Mouse (Mus musculus): ENCODE results near the gene Spry1. TPM values are rescaled to one million over a fixed set of nuclear protein-coding genes. Genes with fewer than 3 reads are reported as not detected.
"Not testable (repeated sequence)": the region's sequence is repeated elsewhere in the genome, so short reads cannot be mapped to it uniquely, and the experiment has no call there.

Gene Spry1
- polyA plus RNA-seq (2015; fragmentation: Nextera tagmentation; extraction: Ambion mirVana): 12.8 and 13.5 TPM in 2 replicates

- Histone ChIP-seq H3K36me3 (ENCODE audit: control insufficient read depth, insufficient read depth, low read length) (peaks cover 10% of the 10 kb centered on the region), H3K9me3 (replicated peaks; ENCODE audit: control insufficient read depth, low read length) (no peaks in the 10 kb centered on the region), H3K4me3 (replicated peaks; ENCODE audit: low read length) (peak within 1 kb of the TSS; percentile 94), H3K4me1 (ENCODE audit: control insufficient read depth, insufficient read depth, low read length) (peaks cover 27% of the 10 kb centered on the region), H3K27ac (ENCODE audit: low read length) (peak within 1 kb of the TSS; percentile 96), H3K27me3 (ENCODE audit: control insufficient read depth, insufficient read depth, low read length) (no peaks in the 10 kb centered on the region), H3K4me2 (ENCODE audit: low read depth, low read length) (peak within 1 kb of the TSS; percentile 74), H3K9ac (ENCODE audit: low read length) (peak within 1 kb of the TSS; percentile 97)
- ATAC-seq (ENCODE audit: insufficient read depth, low FRiP score): peak; percentile 84
- WGBS: under 1% methylated on average over 38 of the region's 38 CpGs
These were observed at the start of gene Spry1 for GRCm38 (mm10) chr3:37639690-37640089. Spry1 (plus strand) TSS chr3:37639947.

- no peak for ATAC-seq (ENCODE audit: insufficient read depth, low FRiP score)
- no peaks in the 10 kb centered on the region for H3K27me3 ChIP-seq (ENCODE audit: control insufficient read depth, insufficient read depth, low read length)
- peaks cover 11% of the 10 kb centered on the region for H3K4me1 ChIP-seq (ENCODE audit: control insufficient read depth, insufficient read depth, low read length)
- no peak overlapping the region for H3K4me2 ChIP-seq (ENCODE audit: low read depth, low read length)
- no peak overlapping the region for H3K27ac ChIP-seq (ENCODE audit: low read length)
- H3K4me3 ChIP-seq (replicated peaks; ENCODE audit: low read length): no peak overlapping the region
- H3K9ac ChIP-seq (ENCODE audit: low read length): no peak overlapping the region
- H3K9me3 ChIP-seq (replicated peaks; ENCODE audit: control insufficient read depth, low read length): no peaks in the 10 kb centered on the region
- no peaks in the 10 kb centered on the region for H3K36me3 ChIP-seq (ENCODE audit: control insufficient read depth, insufficient read depth, low read length)
- 62% methylated on average over 10 of the region's 10 CpGs for WGBS
These were observed 44.0 kb upstream of the Spry1 start for GRCm38 (mm10) chr3:37595721-37596120.

DNA sequence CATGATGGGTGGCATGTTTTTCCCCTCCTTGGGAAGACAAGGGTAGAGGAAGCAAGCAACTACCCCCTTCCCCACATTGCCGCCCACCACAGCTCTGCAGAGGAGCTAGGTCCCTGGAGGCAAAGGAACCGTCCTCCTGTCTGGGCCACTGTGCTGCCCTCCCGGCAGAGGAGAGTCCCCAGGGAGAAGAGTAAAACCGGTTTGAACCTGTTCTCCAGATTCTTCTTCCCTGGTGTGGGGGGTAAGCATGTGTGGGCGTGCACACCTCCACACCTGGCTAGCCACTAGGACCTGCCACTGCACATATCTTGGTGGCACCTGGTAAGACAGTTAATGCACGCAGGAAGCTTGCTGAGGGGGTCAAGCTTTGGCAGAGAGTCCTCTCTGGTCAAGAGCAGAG is 43.2 kb upstream of the Spry1 start:
- no peaks in the 10 kb centered on the region for H3K36me3 ChIP-seq (ENCODE audit: control insufficient read depth, insufficient read depth, low read length)
- H3K4me2 ChIP-seq (ENCODE audit: low read depth, low read length): no peak overlapping the region
- peak overlapping the region; percentile 62 for H3K27ac ChIP-seq (ENCODE audit: low read length)
- 55% methylated on average over 6 of the region's 6 CpGs for WGBS
- H3K4me1 ChIP-seq (ENCODE audit: control insufficient read depth, insufficient read depth, low read length): peaks cover 11% of the 10 kb centered on the region
- H3K27me3 ChIP-seq (ENCODE audit: control insufficient read depth, insufficient read depth, low read length): no peaks in the 10 kb centered on the region
- no peak overlapping the region for H3K9ac ChIP-seq (ENCODE audit: low read length)
- no peaks in the 10 kb centered on the region for H3K9me3 ChIP-seq (replicated peaks; ENCODE audit: control insufficient read depth, low read length)
- no peak overlapping the region for H3K4me3 ChIP-seq (replicated peaks; ENCODE audit: low read length)
- ATAC-seq (ENCODE audit: insufficient read depth, low FRiP score): no peak

DNA sequence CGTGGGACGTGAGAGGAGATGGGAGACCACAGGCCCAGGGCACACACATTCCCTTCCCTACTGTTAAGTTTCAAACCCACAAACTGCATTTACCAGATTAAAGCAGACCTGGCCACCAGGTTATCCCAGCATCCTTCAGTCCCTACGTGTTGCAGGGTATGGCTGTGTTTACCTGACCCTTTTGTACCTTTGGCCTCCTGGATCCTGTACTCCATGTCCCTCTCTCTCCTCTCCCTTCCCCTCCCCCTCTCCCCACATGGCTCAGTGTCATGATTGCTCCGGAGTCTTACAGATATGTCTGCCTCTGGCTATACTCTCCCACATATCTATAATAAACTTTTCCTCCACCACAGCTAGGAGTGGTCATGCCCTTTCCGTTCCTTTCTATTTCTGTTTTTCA is 42.5 kb upstream of the Spry1 start:
- Histone ChIP-seq H3K9ac (ENCODE audit: low read length) (no peak overlapping the region), H3K4me3 (replicated peaks; ENCODE audit: low read length) (no peak overlapping the region), H3K9me3 (replicated peaks; ENCODE audit: control insufficient read depth, low read length) (no peaks in the 10 kb centered on the region), H3K27ac (ENCODE audit: low read length) (no peak overlapping the region), H3K36me3 (ENCODE audit: control insufficient read depth, insufficient read depth, low read length) (no peaks in the 10 kb centered on the region), H3K27me3 (ENCODE audit: control insufficient read depth, insufficient read depth, low read length) (no peaks in the 10 kb centered on the region), H3K4me1 (ENCODE audit: control insufficient read depth, insufficient read depth, low read length) (peaks cover 11% of the 10 kb centered on the region), H3K4me2 (ENCODE audit: low read depth, low read length) (no peak overlapping the region)
- no peak for ATAC-seq (ENCODE audit: insufficient read depth, low FRiP score)
- 54% methylated on average over 5 of the region's 5 CpGs for WGBS

- not testable (repeated sequence) for ATAC-seq (ENCODE audit: insufficient read depth, low FRiP score); H3K27me3 ChIP-seq (ENCODE audit: control insufficient read depth, insufficient read depth, low read length); H3K9ac ChIP-seq (ENCODE audit: low read length); H3K4me3 ChIP-seq (replicated peaks; ENCODE audit: low read length); H3K9me3 ChIP-seq (replicated peaks; ENCODE audit: control insufficient read depth, low read length); H3K27ac ChIP-seq (ENCODE audit: low read length); H3K4me2 ChIP-seq (ENCODE audit: low read depth, low read length); H3K36me3 ChIP-seq (ENCODE audit: control insufficient read depth, insufficient read depth, low read length)
- whole genome bisulfite sequencing: 90% methylated on average over 14 of the region's 14 CpGs
- H3K4me1 ChIP-seq (ENCODE audit: control insufficient read depth, insufficient read depth, low read length): peaks cover 11% of the 10 kb centered on the region
These were observed 40.1 kb upstream of the Spry1 start for GRCm38 (mm10) chr3:37599641-37600040.

GRCm38 (mm10) chr3:37602356-37602755 is 37.4 kb upstream of the Spry1 start:
- Histone ChIP-seq H3K4me3 (replicated peaks; ENCODE audit: low read length) (no peak overlapping the region), H3K27me3 (ENCODE audit: control insufficient read depth, insufficient read depth, low read length) (no peaks in the 10 kb centered on the region), H3K4me2 (ENCODE audit: low read depth, low read length) (no peak overlapping the region), H3K4me1 (ENCODE audit: control insufficient read depth, insufficient read depth, low read length) (0 out of 2 replicates have a peak, but pooled peaks cover 7% of the 10 kb centered on the region), H3K27ac (ENCODE audit: low read length) (no peak overlapping the region), H3K9me3 (replicated peaks; ENCODE audit: control insufficient read depth, low read length) (no peaks in the 10 kb centered on the region; the same call in 1 of the 2 replicates), H3K36me3 (ENCODE audit: control insufficient read depth, insufficient read depth, low read length) (no peaks in the 10 kb centered on the region), H3K9ac (ENCODE audit: low read length) (no peak overlapping the region)
- no peak for ATAC-seq (ENCODE audit: insufficient read depth, low FRiP score)
- 95% methylated on average over 9 of the region's 9 CpGs for WGBS

DNA sequence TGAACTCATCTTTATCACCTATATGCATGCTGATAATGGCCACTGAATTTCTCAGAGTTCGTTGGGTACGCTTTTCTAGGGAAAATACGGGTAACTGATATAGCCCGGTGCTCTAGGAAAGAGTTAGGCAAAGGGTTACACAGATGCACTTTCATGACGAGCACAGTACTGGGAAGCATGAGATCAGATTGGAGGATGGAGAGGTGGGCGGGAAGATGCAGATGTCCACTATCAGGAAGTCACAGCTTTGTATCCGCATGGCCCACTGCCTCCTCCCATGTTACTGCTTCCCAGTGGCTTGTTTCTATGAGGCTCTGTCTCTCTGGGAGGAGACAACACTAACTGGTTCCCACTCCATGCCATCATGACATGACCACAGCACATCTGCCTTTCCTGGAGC is 36.9 kb upstream of the Spry1 start:
- Histone ChIP-seq H3K4me2 (ENCODE audit: low read depth, low read length) (no peak overlapping the region), H3K9ac (ENCODE audit: low read length) (no peak overlapping the region)
- ATAC-seq (ENCODE audit: insufficient read depth, low FRiP score): no peak

GRCm38 (mm10) chr3:37603541-37603940 is 36.2 kb upstream of the Spry1 start:
- no peak overlapping the region for H3K9ac ChIP-seq (ENCODE audit: low read length)
- no peak overlapping the region for H3K27ac ChIP-seq (ENCODE audit: low read length)
- H3K4me3 ChIP-seq (replicated peaks; ENCODE audit: low read length): no peak overlapping the region
- no peak overlapping the region for H3K4me2 ChIP-seq (ENCODE audit: low read depth, low read length)
- 0 out of 2 replicates have a peak, but pooled peaks cover 7% of the 10 kb centered on the region for H3K4me1 ChIP-seq (ENCODE audit: control insufficient read depth, insufficient read depth, low read length)
- no peak for ATAC-seq (ENCODE audit: insufficient read depth, low FRiP score)
- no peaks in the 10 kb centered on the region for H3K27me3 ChIP-seq (ENCODE audit: control insufficient read depth, insufficient read depth, low read length)
- WGBS: 67% methylated on average over 3 of the region's 3 CpGs
- no peaks in the 10 kb centered on the region; the same call in 1 of the 2 replicates for H3K9me3 ChIP-seq (replicated peaks; ENCODE audit: control insufficient read depth, low read length)
- no peaks in the 10 kb centered on the region for H3K36me3 ChIP-seq (ENCODE audit: control insufficient read depth, insufficient read depth, low read length)

More for the DNA sequence above, 36.9 kb upstream of the Spry1 start:
- 80% methylated on average over 7 of the region's 7 CpGs for WGBS
- Histone ChIP-seq H3K36me3 (ENCODE audit: control insufficient read depth, insufficient read depth, low read length) (no peaks in the 10 kb centered on the region), H3K9me3 (replicated peaks; ENCODE audit: control insufficient read depth, low read length) (no peaks in the 10 kb centered on the region; the same call in 1 of the 2 replicates), H3K27ac (ENCODE audit: low read length) (no peak overlapping the region), H3K27me3 (ENCODE audit: control insufficient read depth, insufficient read depth, low read length) (no peaks in the 10 kb centered on the region), H3K4me1 (ENCODE audit: control insufficient read depth, insufficient read depth, low read length) (0 out of 2 replicates have a peak, but pooled peaks cover 7% of the 10 kb centered on the region), H3K4me3 (replicated peaks; ENCODE audit: low read length) (no peak overlapping the region)

GRCm38 (mm10) chr3:37604976-37605875 is 34.5 kb upstream of the Spry1 start:
- H3K4me3 ChIP-seq (replicated peaks; ENCODE audit: low read length): no peak overlapping the region
- no peak overlapping the region for H3K27ac ChIP-seq (ENCODE audit: low read length)
- H3K36me3 ChIP-seq (ENCODE audit: control insufficient read depth, insufficient read depth, low read length): no peaks in the 10 kb centered on the region
- no peaks in the 10 kb centered on the region for H3K27me3 ChIP-seq (ENCODE audit: control insufficient read depth, insufficient read depth, low read length)
- peak; percentile 63 for ATAC-seq (ENCODE audit: insufficient read depth, low FRiP score)
- H3K9ac ChIP-seq (ENCODE audit: low read length): no peak overlapping the region
- WGBS: 53% methylated on average over 13 of the region's 13 CpGs
- H3K4me2 ChIP-seq (ENCODE audit: low read depth, low read length): no peak overlapping the region
- no peaks in the 10 kb centered on the region; the same call in 1 of the 2 replicates for H3K9me3 ChIP-seq (replicated peaks; ENCODE audit: control insufficient read depth, low read length)
- 0 out of 2 replicates have a peak, but pooled peaks cover 7% of the 10 kb centered on the region for H3K4me1 ChIP-seq (ENCODE audit: control insufficient read depth, insufficient read depth, low read length)
